Mouse (Mus musculus): Measurements from ENCODE around the gene Apc2. TPM values are rescaled to one million over a fixed set of nuclear protein-coding genes. Genes with fewer than 3 reads are reported as not detected.

The Apc2 gene
- 1.8 and 2.0 TPM in 2 replicates for polyA plus RNA-seq (2012; rRNA removed)

DNA sequence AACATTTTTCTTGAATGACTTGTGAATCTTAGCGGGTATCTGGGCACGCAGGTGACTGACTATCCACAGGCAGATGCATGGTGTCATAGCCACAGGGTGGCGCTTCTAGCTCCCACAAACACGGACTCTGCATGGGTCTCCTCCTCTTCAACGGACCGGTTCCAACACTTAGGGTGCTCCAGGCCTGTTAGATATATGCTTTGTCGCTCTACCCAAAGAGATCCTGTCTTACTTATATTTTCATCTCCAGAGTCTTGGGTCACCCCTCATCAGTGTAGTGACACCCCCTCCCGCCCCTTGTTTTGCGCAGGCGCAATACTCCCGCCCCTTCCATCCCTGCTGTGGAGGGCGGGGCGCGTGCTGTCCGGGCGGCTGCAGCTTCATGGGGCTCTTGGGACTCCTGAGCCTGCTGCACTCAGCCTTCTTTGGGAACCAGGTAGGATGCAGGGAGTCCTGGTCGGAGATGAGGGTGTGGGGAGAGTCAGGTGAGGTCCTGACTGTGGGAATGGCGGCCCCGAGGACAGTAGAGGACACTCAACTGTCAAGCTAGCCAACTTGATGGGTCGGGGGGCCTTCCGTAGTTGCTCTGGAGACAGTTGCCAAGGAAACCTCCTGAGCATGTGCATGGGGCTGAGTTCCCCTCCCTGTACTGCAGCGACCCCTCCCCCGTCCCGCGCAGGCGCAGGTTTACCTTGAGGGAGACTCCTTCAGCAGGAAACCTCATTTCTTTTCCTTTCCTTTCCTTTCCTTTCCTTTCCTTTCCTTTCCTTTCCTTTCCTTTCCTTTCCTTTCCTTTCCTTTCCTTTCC, at the start of gene Apc2:
TSS of gene Apc2 (plus strand) at position 360 of the 808 bp plus-strand sequence.

DNA sequence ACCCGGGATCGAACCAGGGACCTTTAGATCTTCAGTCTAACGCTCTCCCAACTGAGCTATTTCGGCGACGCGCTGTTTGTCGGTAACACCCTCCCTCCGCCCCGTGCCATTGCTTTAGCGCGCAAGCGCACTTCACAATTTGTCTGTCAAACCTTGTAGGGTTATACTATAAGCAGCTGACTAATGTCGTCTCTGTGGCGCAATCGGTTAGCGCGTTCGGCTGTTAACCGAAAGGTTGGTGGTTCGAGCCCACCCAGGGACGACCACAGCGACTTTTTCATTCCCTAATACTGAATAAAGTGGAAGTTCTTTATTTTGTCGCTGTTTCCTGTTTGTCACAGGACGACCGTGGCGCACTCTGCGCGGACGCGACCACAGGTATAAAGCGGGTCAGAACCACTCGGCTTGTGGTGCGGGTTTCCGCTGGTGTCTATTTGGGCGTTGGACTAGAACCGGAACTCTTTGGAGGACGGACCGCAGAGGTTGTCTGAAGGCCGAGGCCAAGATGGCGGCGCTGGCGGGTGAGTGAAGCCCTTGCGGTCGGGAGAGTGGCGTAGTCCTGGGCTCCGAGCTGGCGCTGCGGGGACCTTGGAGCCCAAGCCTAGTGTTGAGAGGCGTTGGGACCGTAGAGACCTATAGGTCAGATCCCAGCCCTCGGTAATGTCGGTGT, 46.7 kb upstream of the Apc2 start, which contains the start of gene Ndufs7:
TSS of gene Ndufs7 (plus strand) at position 151 of the 670 bp plus-strand sequence.

DNA sequence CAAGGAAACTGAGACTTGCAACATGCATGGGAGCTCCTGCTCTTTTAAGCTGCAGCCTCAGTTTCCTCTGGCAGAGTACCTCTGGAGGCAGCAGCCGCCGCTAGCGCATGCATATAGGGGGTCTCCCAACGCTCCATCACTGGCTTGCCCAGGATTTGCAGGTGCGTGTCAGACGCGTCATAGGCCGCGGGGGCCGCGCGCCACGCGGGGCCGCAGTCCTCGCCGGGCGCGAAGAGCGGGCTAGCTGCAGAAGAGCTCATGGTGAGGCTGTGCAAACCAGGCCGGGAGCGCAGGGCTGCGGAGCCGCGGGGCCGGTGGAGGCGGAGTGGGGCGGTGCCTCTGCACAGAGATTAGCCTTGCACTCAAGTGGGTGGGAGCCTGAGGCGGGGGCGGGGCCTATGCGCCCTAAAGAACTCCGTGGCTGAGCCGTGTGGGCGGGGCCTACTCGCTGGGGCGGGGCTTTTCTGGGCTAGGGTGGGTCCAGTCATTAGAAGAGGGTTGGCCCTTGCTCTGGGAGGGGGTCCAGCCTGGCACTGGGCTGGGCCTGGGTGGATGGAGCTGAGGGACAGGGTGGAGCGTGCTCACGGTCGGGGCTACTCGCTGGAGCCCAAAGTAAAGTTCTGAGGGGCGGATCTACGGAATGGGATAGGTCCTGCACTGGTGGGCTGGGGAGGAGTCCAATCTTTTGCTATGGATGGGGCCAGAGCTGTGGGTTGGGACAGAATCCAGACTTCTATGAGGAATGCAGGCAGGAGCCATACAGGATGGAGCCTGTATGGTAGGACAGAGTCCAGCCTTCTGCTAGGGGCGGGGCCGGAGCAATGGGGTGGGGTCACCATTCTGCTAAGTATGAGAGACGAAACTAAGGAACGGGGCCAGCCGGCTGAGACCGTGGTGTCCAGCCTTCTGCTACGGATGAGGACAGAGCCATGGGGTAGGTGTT, 34.9 kb upstream of the Apc2 start, which contains the start of the genes Gamt and Dazap1:
TSS of gene Gamt (minus strand) at position 371 of the 943 bp plus-strand sequence.
TSS of gene Dazap1 (plus strand) at position 845 of the 943 bp plus-strand sequence.

DNA sequence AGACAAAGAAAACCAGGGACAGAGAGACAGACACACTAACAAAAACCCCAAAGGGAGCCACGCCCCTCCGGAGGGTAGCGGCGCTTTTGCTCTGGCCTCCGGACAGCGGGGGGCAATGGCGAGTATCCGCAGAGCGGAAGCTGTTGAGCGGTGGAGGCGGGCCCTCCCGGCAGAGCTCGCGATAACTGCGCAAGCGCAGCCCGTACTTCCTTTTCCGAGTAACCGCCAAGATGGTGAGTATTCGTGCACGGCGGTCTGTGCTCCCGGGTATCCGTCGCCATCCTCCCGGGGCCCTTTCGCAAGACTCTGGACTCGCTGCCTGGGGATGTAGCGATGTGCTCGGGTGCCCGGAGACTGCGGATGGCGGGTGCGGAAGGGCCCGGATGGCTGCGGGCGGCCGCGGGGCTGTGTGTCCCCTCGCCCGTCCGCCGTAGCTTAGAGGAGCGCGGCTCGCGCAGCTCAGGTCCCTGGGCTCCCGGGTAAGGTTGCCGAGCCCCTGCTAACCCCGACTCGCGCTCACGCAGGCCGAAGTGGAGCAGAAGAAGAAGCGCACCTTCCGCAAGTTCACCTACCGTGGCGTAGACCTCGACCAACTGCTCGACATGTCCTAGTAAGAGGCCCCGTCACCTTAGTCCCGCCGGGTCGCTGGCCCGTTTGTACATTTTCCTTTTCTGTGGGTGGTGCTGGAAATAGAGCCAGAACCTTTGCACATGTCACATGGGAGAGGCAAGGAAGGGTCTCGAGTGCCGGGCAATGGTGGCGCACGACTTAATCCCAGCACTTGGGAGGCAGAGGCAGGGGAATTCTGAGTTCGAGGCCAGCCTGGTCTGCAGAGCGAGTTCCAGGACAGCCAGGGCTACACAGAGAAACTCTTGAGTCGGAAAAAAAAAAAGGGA, 3.3 kb upstream of the Apc2 start, which contains the start of gene Rps15:
TSS of gene Rps15 (plus strand) at position 203 of the 896 bp plus-strand sequence.

DNA sequence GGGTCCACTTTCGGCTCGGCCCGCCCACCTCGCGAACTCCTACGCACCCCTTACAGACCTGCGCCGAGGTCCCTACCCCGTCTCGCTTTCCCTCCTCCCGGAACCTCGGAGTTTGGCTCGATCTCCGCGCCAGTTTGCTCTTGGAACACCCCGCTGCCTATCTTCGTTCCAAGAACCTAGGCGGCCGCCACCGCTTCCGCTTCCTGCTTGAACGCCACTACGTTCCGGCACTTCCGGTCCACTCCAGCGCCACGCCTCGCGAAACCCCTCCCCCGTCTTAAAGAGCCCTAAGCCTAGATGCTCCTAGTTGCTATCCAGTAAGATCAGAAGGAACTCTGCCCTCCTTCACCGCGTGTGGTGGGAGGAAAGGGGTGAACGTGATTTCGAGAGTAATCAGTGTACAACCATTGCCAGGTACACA, 24.6 kb downstream of the Apc2 start, which contains the start of gene 2310011J03Rik:
TSS of gene 2310011J03Rik (minus strand) at position 198 of the 421 bp plus-strand sequence.

DNA sequence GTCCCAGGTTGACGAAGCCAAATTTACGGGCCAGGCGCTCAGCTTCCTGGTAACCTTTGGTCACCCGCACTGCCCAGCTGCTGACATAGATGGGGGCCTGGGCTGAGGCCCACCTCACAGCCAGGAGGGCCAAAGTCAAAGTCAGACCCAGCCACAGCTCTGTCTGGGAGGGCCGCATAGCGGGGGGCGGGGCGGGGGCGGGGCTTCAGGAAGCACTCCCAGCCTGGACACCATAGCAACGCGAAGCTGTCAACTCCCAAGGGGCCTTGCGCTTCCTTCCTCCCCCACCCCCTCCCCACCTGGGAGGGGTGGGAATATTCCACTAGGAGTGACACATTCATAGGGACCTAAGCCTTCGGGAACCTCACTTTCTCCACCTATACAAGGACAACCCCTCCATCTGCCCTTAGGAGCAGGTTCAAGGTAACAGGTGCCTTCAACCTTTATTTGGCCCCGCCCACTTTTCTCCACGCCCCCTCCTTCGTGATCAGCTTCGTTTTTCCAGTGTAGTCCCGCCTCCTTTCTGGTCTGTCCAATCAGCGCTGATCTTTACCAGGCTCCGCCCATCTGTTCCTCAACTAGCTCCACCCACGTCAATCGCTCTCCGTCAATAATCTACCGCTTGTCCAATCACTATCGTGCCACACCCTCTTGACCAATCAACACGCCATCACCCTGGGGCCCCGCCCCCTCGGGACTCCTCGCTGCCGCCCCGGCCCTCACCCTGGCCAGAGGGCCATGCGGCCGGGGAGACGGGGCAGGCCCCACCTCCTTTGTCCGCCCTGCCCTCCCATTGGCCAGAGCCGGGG, 33.7 kb downstream of the Apc2 start, which contains the start of the genes Pcsk4 and Reep6:
TSS of gene Pcsk4 (minus strand) at position 226 of the 809 bp plus-strand sequence.
TSS of gene Reep6 (plus strand) at position 681 of the 809 bp plus-strand sequence.

DNA sequence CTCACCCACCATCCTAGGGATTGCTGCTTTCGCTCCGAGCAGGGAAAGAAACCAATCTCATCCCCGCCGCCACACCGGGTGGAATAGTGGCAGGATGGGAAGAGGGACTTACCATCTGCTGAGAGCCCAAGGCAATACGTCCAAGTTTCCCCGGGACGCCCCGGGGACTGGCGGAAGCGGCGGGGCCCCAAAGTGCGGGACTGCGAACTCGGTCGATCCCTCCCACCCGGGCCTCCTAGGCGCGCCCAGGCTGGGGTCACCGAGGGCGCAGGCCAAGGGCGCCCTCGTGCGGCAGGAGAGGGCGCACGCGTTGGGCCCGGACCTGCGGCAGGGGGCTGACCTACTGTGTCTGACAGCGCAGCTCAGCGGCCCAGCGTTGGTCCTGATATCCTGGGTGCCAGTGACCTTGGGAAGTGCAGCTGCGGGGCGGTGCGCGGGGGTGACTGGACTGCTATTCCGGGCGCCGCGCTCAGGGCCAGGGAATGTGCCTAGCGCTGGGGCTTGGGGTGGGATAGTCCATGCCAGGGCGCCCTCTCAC, 52.5 kb downstream of the Apc2 start, which contains the start of gene Adamtsl5:
TSS of gene Adamtsl5 (minus strand) at position 169 of the 538 bp plus-strand sequence.

DNA sequence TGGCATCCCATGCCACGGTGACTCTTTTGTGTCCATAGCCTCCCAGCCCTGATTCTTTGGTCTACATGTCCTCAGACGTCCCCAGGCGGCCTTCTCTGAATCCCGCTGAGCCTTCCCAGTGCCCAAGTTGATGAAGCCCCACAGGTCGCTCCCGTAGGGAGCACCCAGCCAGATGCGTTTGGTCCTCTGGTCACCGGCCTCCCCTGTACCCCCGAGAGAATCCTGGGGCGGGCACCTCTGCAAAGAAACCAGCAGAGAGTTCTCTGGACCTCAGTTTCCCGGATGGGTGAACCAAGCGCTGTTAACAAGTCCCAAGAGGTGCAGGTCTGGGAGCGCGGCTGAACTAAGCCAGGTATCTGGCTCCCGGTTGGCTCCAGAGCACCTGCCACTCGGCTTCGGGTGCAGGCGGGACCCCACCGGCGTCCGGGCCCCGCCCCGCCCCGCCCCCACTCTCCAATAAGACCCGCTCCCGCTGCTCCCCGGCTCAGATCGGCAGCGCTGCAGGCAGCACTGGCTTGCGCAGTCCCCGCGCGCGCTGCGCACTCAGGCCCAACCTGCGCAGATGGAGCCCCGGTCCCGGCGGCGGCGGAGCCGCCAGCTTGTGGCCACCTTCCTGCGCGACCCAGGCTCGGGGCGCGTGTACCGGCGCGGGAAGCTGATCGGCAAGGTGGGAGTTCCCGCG, 60.4 kb downstream of the Apc2 start, which contains the start of gene Plk5:
TSS of gene Plk5 (plus strand) at position 459 of the 682 bp plus-strand sequence.

Other genes starting within 250 kb of the Apc2 start
- gene Gpx4, start 248.8 kb upstream of the Apc2 start, polyA plus RNA-seq (2012; rRNA removed) = 332 and 514 TPM in 2 replicates
- gene Sbno2, start 190.4 kb upstream of the Apc2 start, polyA plus RNA-seq (2012; rRNA removed) = 82.3 and 100 TPM in 2 replicates
- 125 and 133 TPM in 2 replicates for gene Stk11, start 180.2 kb upstream of the Apc2 start, polyA plus RNA-seq (2012; rRNA removed)
- 2,828 and 3,041 TPM in 2 replicates for gene Atp5d, start 157.3 kb upstream of the Apc2 start, polyA plus RNA-seq (2012; rRNA removed)
- 14.1 and 17.1 TPM in 2 replicates for gene Cbarp, start 155.1 kb upstream of the Apc2 start, polyA plus RNA-seq (2012; rRNA removed)
- 174 and 187 TPM in 2 replicates for gene Midn, start 147.7 kb upstream of the Apc2 start, polyA plus RNA-seq (2012; rRNA removed)
- gene Cirbp, start 130.0 kb upstream of the Apc2 start, polyA plus RNA-seq (2012; rRNA removed) = 98.7 and 100 TPM in 2 replicates
- 18.0 and 23.5 TPM in 2 replicates for gene 1600002K03Rik, start 123.0 kb upstream of the Apc2 start, polyA plus RNA-seq (2012; rRNA removed)
- 3.4 and 3.6 TPM in 2 replicates for gene Efna2, start 116.5 kb upstream of the Apc2 start, polyA plus RNA-seq (2012; rRNA removed)
- gene Mum1, start 69.5 kb upstream of the Apc2 start, polyA plus RNA-seq (2012; rRNA removed) = 25.4 and 27.3 TPM in 2 replicates
- gene Ndufs7, start 46.9 kb upstream of the Apc2 start, polyA plus RNA-seq (2012; rRNA removed) = 917 and 1,055 TPM in 2 replicates
- gene Gamt, start 35.0 kb upstream of the Apc2 start, polyA plus RNA-seq (2012; rRNA removed) = 12.4 and 22.1 TPM in 2 replicates
- gene Dazap1, start 34.5 kb upstream of the Apc2 start, polyA plus RNA-seq (2012; rRNA removed) = 79.6 and 86.9 TPM in 2 replicates
- gene Rps15, start 3.5 kb upstream of the Apc2 start, polyA plus RNA-seq (2012; rRNA removed) = 1,702 and 2,447 TPM in 2 replicates
- gene 2310011J03Rik, start 24.6 kb downstream of the Apc2 start, polyA plus RNA-seq (2012; rRNA removed) = 55.6 and 67.7 TPM in 2 replicates
- gene Pcsk4, start 33.5 kb downstream of the Apc2 start, polyA plus RNA-seq (2012; rRNA removed) = 20.6 and 24.0 TPM in 2 replicates
- gene Reep6, start 34.0 kb downstream of the Apc2 start, polyA plus RNA-seq (2012; rRNA removed) = 27.3 and 36.0 TPM in 2 replicates
- 27.8 and 29.2 TPM in 2 replicates for gene Adamtsl5, start 52.4 kb downstream of the Apc2 start, polyA plus RNA-seq (2012; rRNA removed)
- gene Plk5, start 60.5 kb downstream of the Apc2 start, polyA plus RNA-seq (2012; rRNA removed) = 0.38 and 0.71 TPM in 2 replicates
- gene Mex3d, start 91.7 kb downstream of the Apc2 start, polyA plus RNA-seq (2012; rRNA removed) = 23.9 and 24.3 TPM in 2 replicates
- 112 and 120 TPM in 2 replicates for gene Mbd3, start 103.6 kb downstream of the Apc2 start, polyA plus RNA-seq (2012; rRNA removed)
- 2,050 and 2,937 TPM in 2 replicates for gene Uqcr11, start 110.9 kb downstream of the Apc2 start, polyA plus RNA-seq (2012; rRNA removed)
- 84.9 and 86.2 TPM in 2 replicates for gene Tcf3, start 137.7 kb downstream of the Apc2 start, polyA plus RNA-seq (2012; rRNA removed)
- 0.02 TPM in 1 of 2 replicates, not detected in the other for gene Onecut3, start 198.9 kb downstream of the Apc2 start, polyA plus RNA-seq (2012; rRNA removed)
- not detected in 2 replicates for gene Atp8b3, start 243.1 kb downstream of the Apc2 start, polyA plus RNA-seq (2012; rRNA removed)

Data from colon, adult 2 months (tissue).